Mouse (Mus musculus) CH12.LX (cell line): ENCODE results near the gene Pprc1. TPM values are rescaled to one million over a fixed set of nuclear protein-coding genes. Genes with fewer than 3 reads are reported as not detected.

Experiments used
- DNase-seq: peaks from one replicate; pipeline ENCODE4 v3.0.0-alpha.2; 2013; ENCODE audit errors: extremely low read depth
- H3K27ac ChIP-seq: 2 replicates; pipeline ENCODE4 v1.5.1; 2012; ENCODE audit warnings: low read depth, mild to moderate bottlenecking, control low read depth, moderate library complexity; ENCODE audit not compliant: insufficient read depth
- H3K27me3 ChIP-seq: replicated peaks from 2 replicates; pipeline ENCODE3; 2012; ENCODE audit warnings: inconsistent platforms
- H3K36me3 ChIP-seq, 2 experiments: replicated peaks in 1 of 2; 2 replicates each; pipeline versions ENCODE3 to v1.6.1; 2012; ENCODE audit warnings: inconsistent platforms in 1 of 2, low read length in 1 of 2, mild to moderate bottlenecking in 1 of 2, mixed read lengths in 1 of 2, moderate library complexity in 1 of 2; ENCODE audit not compliant: control insufficient read depth in 1 of 2, insufficient read depth in 1 of 2
- H3K4me1 ChIP-seq, 2 experiments: 2 replicates each; pipeline ENCODE4 v1.6.1; 2012; ENCODE audit warnings: inconsistent platforms in 1 of 2, moderate library complexity in 1 of 2; ENCODE audit not compliant: insufficient read depth in 2 of 2, control insufficient read depth in 1 of 2
- H3K4me2 ChIP-seq: 2 replicates; pipeline ENCODE4 v1.6.1; 2012; ENCODE audit warnings: low read depth, mild to moderate bottlenecking, control low read depth; ENCODE audit not compliant: poor library complexity, insufficient read depth, severe bottlenecking
- H3K4me3 ChIP-seq, 3 experiments: fragments of 150-350 bp in 1 of 3; sonication (generic) in 1 of 3; replicated peaks in 1 of 3; 2 replicates each; pipeline versions ENCODE3 to v1.5.1; 2011 to 2012; ENCODE audit warnings: low read depth in 2 of 3, low read length in 2 of 3, mild to moderate bottlenecking in 2 of 3, moderate library complexity in 2 of 3, control low read depth in 1 of 3, improper control_type of control experiment in 1 of 3, inconsistent platforms in 1 of 3, mixed read lengths in 1 of 3; ENCODE audit not compliant: poor library complexity in 1 of 3
- H3K79me2 ChIP-seq: replicated peaks from 2 replicates; pipeline ENCODE4 v1.6.1; 2012; ENCODE audit warnings: mild to moderate bottlenecking, moderate library complexity; ENCODE audit not compliant: control insufficient read depth, poor library complexity, insufficient read depth, severe bottlenecking; ENCODE audit errors: extremely low read depth
- H3K9ac ChIP-seq: 2 replicates; pipeline ENCODE4 v1.6.1; 2012; ENCODE audit warnings: low read depth, mild to moderate bottlenecking, control low read depth, moderate library complexity; ENCODE audit not compliant: insufficient read depth
- H3K9me3 ChIP-seq: replicated peaks from 2 replicates; pipeline ENCODE3; 2012; ENCODE audit warnings: low read length, inconsistent platforms, mixed read lengths
- BHLHE40 ChIP-seq: IDR thresholded peaks from 2 replicates; pipeline ENCODE4 v1.6.1; 2011; ENCODE audit warnings: mild to moderate bottlenecking, low read depth, low read length, improper control_type of control experiment
- CHD1 ChIP-seq: IDR thresholded peaks from 2 replicates; pipeline ENCODE4 v1.6.1; 2012; ENCODE audit warnings: low read depth, low read length, improper control_type of control experiment, inconsistent platforms
- CHD2 ChIP-seq: IDR thresholded peaks from 2 replicates; pipeline ENCODE4 v1.6.1; 2011; ENCODE audit warnings: low read length, improper control_type of control experiment
- CTCF ChIP-seq, 2 experiments: IDR thresholded peaks in 1 of 2; conservative IDR thresholded peaks in 1 of 2; 2 replicates each; pipeline ENCODE4 v1.5.1; 2011 to 2012; ENCODE audit warnings: low read depth in 2 of 2, low read length in 2 of 2, improper control_type of control experiment in 1 of 2, inconsistent platforms in 1 of 2, mild to moderate bottlenecking in 1 of 2, moderate library complexity in 1 of 2
- E2F4 ChIP-seq: IDR thresholded peaks from 2 replicates; pipeline ENCODE4 v1.6.1; 2011; ENCODE audit warnings: low read depth, low read length, improper control_type of control experiment; ENCODE audit not compliant: insufficient replicate concordance
- ELF1 ChIP-seq: IDR thresholded peaks from 2 replicates; pipeline ENCODE4 v1.6.1; 2014; ENCODE audit warnings: low read depth, mild to moderate bottlenecking, inconsistent platforms, low read length, improper control_type of control experiment
- GABPA ChIP-seq: IDR thresholded peaks from 2 replicates; pipeline ENCODE4 v1.6.1; 2012; ENCODE audit warnings: low read depth, low read length, improper control_type of control experiment, inconsistent platforms; ENCODE audit not compliant: insufficient replicate concordance
- HCFC1 ChIP-seq: IDR thresholded peaks from 2 replicates; pipeline ENCODE4 v1.6.1; 2012; ENCODE audit warnings: low read depth, mild to moderate bottlenecking, inconsistent platforms, low read length, improper control_type of control experiment
- IRF4 ChIP-seq: IDR thresholded peaks from 2 replicates; pipeline ENCODE4 v1.6.1; 2014; ENCODE audit warnings: low read depth, mild to moderate bottlenecking, inconsistent platforms, low read length, improper control_type of control experiment
- MAFK ChIP-seq: IDR thresholded peaks from 2 replicates; pipeline ENCODE4 v1.6.1; 2011; ENCODE audit warnings: low read length, improper control_type of control experiment; ENCODE audit not compliant: insufficient replicate concordance
- MAX ChIP-seq: IDR thresholded peaks from 2 replicates; pipeline ENCODE4 v1.6.1; 2011; ENCODE audit warnings: low read length, improper control_type of control experiment
- MAZ ChIP-seq: IDR thresholded peaks from 2 replicates; pipeline ENCODE4 v1.6.1; 2012; ENCODE audit warnings: low read depth, mild to moderate bottlenecking, inconsistent platforms, low read length, improper control_type of control experiment, moderate library complexity
- MEF2A ChIP-seq: IDR thresholded peaks from 2 replicates; pipeline ENCODE4 v1.6.1; 2014; ENCODE audit warnings: low read depth, mild to moderate bottlenecking, inconsistent platforms, low read length, improper control_type of control experiment, borderline replicate concordance
- MXI1 ChIP-seq: IDR thresholded peaks from 2 replicates; pipeline ENCODE4 v1.6.1; 2011; ENCODE audit warnings: mild to moderate bottlenecking, low read depth, low read length, improper control_type of control experiment
- MYC ChIP-seq: IDR thresholded peaks from 2 replicates; pipeline ENCODE4 v1.6.1; 2011; ENCODE audit warnings: low read depth, mild to moderate bottlenecking, improper control_type of control experiment, low read length
- NELFE ChIP-seq: IDR thresholded peaks from 2 replicates; pipeline ENCODE4 v1.6.1; 2011; ENCODE audit warnings: low read depth, low read length, improper control_type of control experiment
- NRF1 ChIP-seq: IDR thresholded peaks from 2 replicates; pipeline ENCODE4 v1.6.1; 2014; ENCODE audit warnings: low read depth, mild to moderate bottlenecking, inconsistent platforms, low read length, improper control_type of control experiment, moderate library complexity
- PAX5 ChIP-seq: IDR thresholded peaks from 2 replicates; pipeline ENCODE4 v1.6.1; 2012; ENCODE audit warnings: low read length, inconsistent platforms, mixed read lengths
- POLR2A ChIP-seq: IDR thresholded peaks from 2 replicates; pipeline ENCODE4 v1.6.1; 2011; ENCODE audit warnings: low read depth, mild to moderate bottlenecking, improper control_type of control experiment, low read length
- POLR2AphosphoS2 ChIP-seq: IDR thresholded peaks from 2 replicates; pipeline ENCODE4 v1.6.1; 2011; ENCODE audit warnings: low read depth, low read length, improper control_type of control experiment
- RAD21 ChIP-seq: IDR thresholded peaks from 2 replicates; pipeline ENCODE4 v1.6.1; 2011; ENCODE audit warnings: low read depth, mild to moderate bottlenecking, low read length, improper control_type of control experiment, moderate library complexity
- RCOR1 ChIP-seq: conservative IDR thresholded peaks from 2 replicates; pipeline ENCODE4 v1.6.1; 2012; ENCODE audit warnings: low read depth, mild to moderate bottlenecking, inconsistent platforms, low read length, improper control_type of control experiment
- SIN3A ChIP-seq: IDR thresholded peaks from 2 replicates; pipeline ENCODE4 v1.6.1; 2012; ENCODE audit warnings: low read length, improper control_type of control experiment, inconsistent platforms
- SMC3 ChIP-seq: IDR thresholded peaks from 2 replicates; pipeline ENCODE4 v1.6.1; 2011; ENCODE audit warnings: low read depth, low read length, improper control_type of control experiment
- UBTF ChIP-seq: IDR thresholded peaks from 2 replicates; pipeline ENCODE4 v1.6.1; 2012; ENCODE audit warnings: low read depth, mild to moderate bottlenecking, inconsistent platforms, low read length, improper control_type of control experiment, moderate library complexity
- USF1 ChIP-seq: IDR thresholded peaks from 2 replicates; pipeline ENCODE4 v1.6.1; 2014; ENCODE audit warnings: low read depth, mild to moderate bottlenecking, inconsistent platforms, low read length, improper control_type of control experiment
- USF2 ChIP-seq: conservative IDR thresholded peaks from 2 replicates; pipeline ENCODE4 v1.6.1; 2011; ENCODE audit warnings: low read depth, low read length, improper control_type of control experiment
- ZKSCAN1 ChIP-seq: IDR thresholded peaks from 2 replicates; pipeline ENCODE4 v1.6.1; 2012; ENCODE audit warnings: low read depth, inconsistent platforms, low read length, improper control_type of control experiment, borderline replicate concordance
- ZNF384 ChIP-seq: IDR thresholded peaks from 2 replicates; pipeline ENCODE4 v1.6.1; 2012; ENCODE audit warnings: low read depth, low read length, improper control_type of control experiment, inconsistent platforms
- dilution Hi-C: fragments of 300-500 bp; cut with MboI; formaldehyde crosslinking; loops from 2 replicates; pipeline ENCODE4 v1.14.3; 2020; ENCODE audit warnings: low sequenced_read_pairs; ENCODE audit not compliant: extremely low pct_unique_long_range_greater_than_20kb, extremely low pct_ligation_motif_present
- in situ Hi-C: fragments of 300-500 bp; cut with MboI; formaldehyde crosslinking; loops from 3 replicates; pipeline ENCODE4 v1.14.3; 2019; ENCODE audit warnings: low sequenced_read_pairs, low pct_ligation_motif_present, low pct_unique_long_range_greater_than_20kb, mixed read lengths
- polyA plus RNA-seq: library from polyadenylated mRNA; unstranded; fragments of >175 nt; gene quantifications from 2 replicates; pipeline ENCODE4 v1.2.1, GENCODE M21; 2012; ENCODE audit warnings: low read depth; ENCODE audit not compliant: insufficient read length
- total RNA-seq, 2 experiments: library from RNA; depleted of rRNA; stranded (reverse); fragments of 300-350 nt in 1 of 2; fragments of >200 nt in 1 of 2; gene quantifications; 2 replicates each; pipeline ENCODE4 v1.2.3; 2012 to 2014

Pprc1 gene
- total and polyA plus RNA-seq, 3 experiments: 13.0 to 68.7 (median 21.2) TPM

GRCm38 (mm10) chr19:46056388-46056946 is 11.8 kb downstream of the Pprc1 start (continued):
- TF ChIP-seq ELF1 (peak; percentile 81), MYC (peak; percentile 68), GABPA (peak; percentile 94; the same call in 1 of the 2 replicates), CHD1 (peak; percentile 22; the same call in 1 of the 2 replicates), RCOR1 (no peak), USF2 (no peak), MAFK (no peak), CHD2 (peak; percentile 94), HCFC1 (peak; percentile 98), CTCF (conservative IDR thresholded peaks at IDR 0.05 in 1 of 2, IDR thresholded peaks at IDR 0.05 in 1 of 2; ENCODE audit: low read depth in 2 of 2, low read length in 2 of 2) (no peak), NRF1 (peak; percentile 59; the same call in 1 of the 2 replicates), POLR2A (peak; percentile 89), IRF4 (peak; percentile 70), UBTF (peak; percentile 63; the same call in 1 of the 2 replicates), SMC3 (no peak), POLR2AphosphoS2 (peak; percentile 84), ZKSCAN1 (no peak), MEF2A (peak; percentile 64)

- H3K27me3 ChIP-seq: no peaks in the 10 kb centered on the region
- DNase-seq: peak; percentile 79
- peak; percentile 73 for TF ChIP-seq CHD2
- TF ChIP-seq NRF1: no peak
- TF ChIP-seq PAX5: no peak
- TF ChIP-seq SMC3: peak; percentile 21; the same call in 1 of the 2 replicates
- TF ChIP-seq MYC: peak; percentile 94
- peak; percentile 28; the same call in 1 of the 2 replicates for TF ChIP-seq IRF4
- TF ChIP-seq MAX: peak; percentile 93
- TF ChIP-seq MAZ: peak; percentile 56; the same call in 1 of the 2 replicates
- TF ChIP-seq ELF1: 0 out of 2 replicates have a peak, but pooled peaks have one; percentile 19
- peak; percentile 43 for TF ChIP-seq BHLHE40
- no peak for TF ChIP-seq MEF2A
- peak in 1 of 2 experiments; percentile 43; a peak in 2 of 4 replicates for TF ChIP-seq CTCF (conservative IDR thresholded peaks at IDR 0.05 in 1 of 2, IDR thresholded peaks at IDR 0.05 in 1 of 2; ENCODE audit: low read depth in 2 of 2, low read length in 2 of 2)
- peak; percentile 75 for TF ChIP-seq USF1
- peak; percentile 64 for TF ChIP-seq NELFE
- peak; percentile 14; the same call in 1 of the 2 replicates for TF ChIP-seq UBTF
- peak; percentile 95 for TF ChIP-seq MXI1
- peak; percentile 12 for TF ChIP-seq RAD21
- no peak; the same call in none of the 2 replicates for TF ChIP-seq POLR2A
- TF ChIP-seq ZNF384: peak; percentile 46; the same call in 1 of the 2 replicates
- TF ChIP-seq MAFK: no peak
- TF ChIP-seq HCFC1: no peak; the same call in 1 of the 2 replicates
- 0 out of 2 replicates have a peak, but pooled peaks have one; percentile 1 for TF ChIP-seq USF2
- TF ChIP-seq SIN3A: peak; percentile 87
- no peak for TF ChIP-seq RCOR1
- 0 out of 2 replicates have a peak, but pooled peaks have one; percentile 37 for TF ChIP-seq E2F4
- H3K9ac ChIP-seq: peak overlapping the region; percentile 89
- peak overlapping the region; percentile 84 to 98 (median 95) for H3K4me3 ChIP-seq
- H3K9me3 ChIP-seq: no peaks in the 10 kb centered on the region
- H3K27ac ChIP-seq: peak overlapping the region; percentile 81
- peaks cover 4 to 46% of the 10 kb centered on the region in 2 experiments; a peak in 3 of 4 replicates for H3K4me1 ChIP-seq
- in situ Hi-C loops: no loop called here
- H3K36me3 ChIP-seq: peaks cover 1 to 26% of the 10 kb centered on the region in 2 experiments
- peak overlapping the region; percentile 97 for H3K4me2 ChIP-seq
- dilution Hi-C loops: no loop called here
- peaks cover 48% of the 10 kb centered on the region for H3K79me2 ChIP-seq
These were observed 12.4 kb downstream of the Pprc1 start for GRCm38 (mm10) chr19:46056947-46057607.
